Comparison of ENCODE assay signal across 18 mouse cellular contexts in the genomic region with DNA sequence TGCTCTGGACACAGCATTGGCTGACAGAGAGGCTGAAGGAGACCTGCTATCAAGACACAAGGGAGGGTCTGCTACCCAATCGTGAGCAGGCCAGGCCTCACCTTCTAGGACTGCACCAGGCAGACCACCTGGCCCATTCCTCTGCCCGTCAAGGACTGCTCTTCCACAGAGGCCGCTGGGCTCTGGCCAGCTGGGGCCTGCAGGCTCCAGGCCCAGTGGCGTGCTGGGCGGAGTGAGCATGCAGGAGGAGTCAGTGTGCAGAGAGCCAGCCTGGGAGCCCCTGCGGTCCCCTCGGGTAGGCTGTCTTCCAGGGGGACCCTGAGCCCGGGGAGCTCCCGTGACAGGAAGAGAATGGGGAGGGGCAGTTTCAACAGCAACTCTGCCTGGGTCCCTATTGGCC. TPM values are rescaled to one million over a fixed set of nuclear protein-coding genes. Genes with fewer than 3 reads are reported as not detected.
"Had no signal": no experiment of that assay in that cellular context is flagged by ENCODE, and none has a peak within 500 bp of the region (broad histone marks: within the 10 kb centered on the region; RNA-seq: fewer than 3 reads in every experiment).

No protein-coding gene starts in this region.

- H3K4me2 ChIP-seq: limb, embryonic 13.5 days; liver, embryonic 11.5 days; neural tube, embryonic 12.5 days had no signal

- H3K4me3 ChIP-seq: layer of hippocampus, adult 2 months; limb, embryonic 13.5 days; myocyte; neural tube, embryonic 12.5 days had no signal

- H3K27me3 ChIP-seq: limb, embryonic 13.5 days; neural tube, embryonic 12.5 days had no signal

- H3K4me1 ChIP-seq: limb, embryonic 13.5 days; neural tube, embryonic 12.5 days had no signal

- H3K9me3 ChIP-seq: limb, embryonic 13.5 days; neural tube, embryonic 12.5 days had no signal

- H3K9ac ChIP-seq: limb, embryonic 13.5 days; neural tube, embryonic 12.5 days had no signal

- H3K36me3 ChIP-seq: limb, embryonic 13.5 days had no signal

- H3K27ac ChIP-seq: layer of hippocampus, adult 2 months; limb, embryonic 13.5 days; neural tube, embryonic 12.5 days had no signal

- DNase-seq: kidney, adult 11 months; kidney, adult 9 months; kidney, postnatal 10 days; kidney, postnatal 4 days; lung, postnatal 4 days; retina, postnatal 1 day; right cerebral cortex, postnatal 4 days; spleen, adult 18-20 months; thymus, postnatal 36 days had no signal

RNA-seq across cellular contexts. Expression of gene Papolb, which starts 43.2 kb away (rescaled TPM):
- total RNA-seq: megakaryocyte, adult 5-6 weeks; neutrophil, adult 5-6 weeks had no signal
- polyA plus RNA-seq: liver, embryonic 16.5 days; thymus, postnatal 0 days had no signal
